Mouse (Mus musculus) liver, postnatal 0 days (tissue): ENCODE results near the gene Tekt3.

Experiments
- CTCF ChIP-seq: sonication (generic); IDR thresholded peaks from 2 replicates; pipeline ENCODE4 v1.5.1; 2016; ENCODE audit warnings: antibody characterized with exemption, low read depth
- EP300 ChIP-seq: IDR thresholded peaks from 2 replicates; pipeline ENCODE4 v1.6.1; 2016; ENCODE audit warnings: antibody characterized with exemption, low read depth, mild to moderate bottlenecking

DNA sequence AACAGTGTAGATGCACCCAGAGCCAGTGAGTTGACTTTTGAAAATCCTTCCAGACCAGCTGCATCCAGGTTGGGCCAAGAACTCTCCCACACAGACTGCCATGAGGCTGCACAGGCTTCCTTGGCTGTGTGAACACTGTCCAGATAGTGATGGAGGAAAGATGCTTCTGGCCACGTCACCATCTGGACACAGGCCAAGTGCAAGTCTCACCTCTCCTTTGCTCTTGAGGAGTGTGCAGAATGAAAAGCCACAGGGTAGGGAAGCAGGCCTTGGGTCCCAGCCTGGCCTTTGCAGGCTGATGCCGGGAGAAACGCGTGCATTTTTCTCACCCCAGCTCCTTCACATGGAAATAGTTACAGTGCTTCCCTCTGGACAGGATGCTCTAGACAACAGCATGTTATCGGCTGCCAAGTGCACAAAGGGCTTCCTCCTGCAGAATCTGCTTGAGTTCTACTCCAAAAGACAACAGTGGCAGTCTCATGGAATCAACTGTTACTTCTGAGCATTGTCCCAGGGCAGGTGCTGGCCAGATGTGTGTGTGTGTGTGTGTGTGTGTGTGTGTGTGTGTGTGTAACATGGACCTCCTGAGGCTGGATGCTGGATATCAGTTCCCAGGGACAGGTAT is 64.5 kb downstream of the Tekt3 start:
- TF ChIP-seq CTCF (no peak), EP300 (no peak)
